Mouse (Mus musculus) limb, embryonic 13.5 days (tissue): ENCODE measurements around the gene Fam184a. TPM values are rescaled to one million over a fixed set of nuclear protein-coding genes. Genes with fewer than 3 reads are reported as not detected.
A peak's percentile ranks its signal among the peaks of the same experiment; 100 is the strongest.
"Not testable (repeated sequence)": the region's sequence is repeated elsewhere in the genome, so short reads cannot be mapped to it uniquely, and the experiment has no call there.

Source experiments
- ATAC-seq: fragments of 200-750 bp; cut with Nextera tagmentation; 2 replicates; pipeline ENCODE4 v1.8.0; 2017; ENCODE audit warnings: low read depth, moderate number of reproducible peaks, moderate TSS enrichment; ENCODE audit not compliant: low FRiP score
- H3K27ac ChIP-seq: fragments of 300-500 bp; sonication (generic); 2 replicates; pipeline ENCODE4 v1.5.1; 2015; ENCODE audit warnings: inconsistent platforms, mild to moderate bottlenecking, moderate library complexity
- H3K27me3 ChIP-seq: fragments of 300-500 bp; sonication (generic); 2 replicates; pipeline ENCODE4 v1.6.1; 2015; ENCODE audit warnings: mild to moderate bottlenecking, inconsistent platforms
- H3K36me3 ChIP-seq: fragments of 300-500 bp; sonication (generic); 2 replicates; pipeline ENCODE4 v1.6.1; 2015; ENCODE audit warnings: inconsistent platforms, mild to moderate bottlenecking, moderate library complexity
- H3K4me1 ChIP-seq: fragments of 300-500 bp; sonication (generic); 2 replicates; pipeline ENCODE4 v1.6.1; 2015; ENCODE audit warnings: inconsistent platforms
- H3K4me2 ChIP-seq: fragments of 300-500 bp; sonication (generic); replicated peaks from 2 replicates; pipeline ENCODE4 v1.6.1; 2015; ENCODE audit warnings: inconsistent platforms, mild to moderate bottlenecking, moderate library complexity
- H3K4me3 ChIP-seq: fragments of 300-500 bp; sonication (generic); 2 replicates; pipeline ENCODE4 v1.5.1; 2015; ENCODE audit warnings: moderate library complexity, mild to moderate bottlenecking, inconsistent platforms
- H3K9ac ChIP-seq: fragments of 300-500 bp; sonication (generic); 2 replicates; pipeline ENCODE4 v1.6.1; 2015; ENCODE audit warnings: mild to moderate bottlenecking, inconsistent platforms
- H3K9me3 ChIP-seq: fragments of 300-500 bp; sonication (generic); 2 replicates; pipeline ENCODE4 v1.6.1; 2016; ENCODE audit warnings: inconsistent platforms
- WGBS: fragments of 180-500 bp; shearing (Covaris S2); methylation state at CpG from one replicate; pipeline ENCODE4 v1.1.7; 2015; 5-methylcytosine and 5-hydroxymethylcytosine counted together
- polyA plus RNA-seq: library from polyadenylated mRNA; unstranded; fragments of >200 nt; fragmentation: Nextera tagmentation; extraction: Ambion mirVana; gene quantifications from 2 replicates; pipeline ENCODE4 v1.2.1, GENCODE M21; 2015

Fam184a gene
- polyA plus RNA-seq, 1 experiment from 2014 or later: 6.9 TPM

DNA sequence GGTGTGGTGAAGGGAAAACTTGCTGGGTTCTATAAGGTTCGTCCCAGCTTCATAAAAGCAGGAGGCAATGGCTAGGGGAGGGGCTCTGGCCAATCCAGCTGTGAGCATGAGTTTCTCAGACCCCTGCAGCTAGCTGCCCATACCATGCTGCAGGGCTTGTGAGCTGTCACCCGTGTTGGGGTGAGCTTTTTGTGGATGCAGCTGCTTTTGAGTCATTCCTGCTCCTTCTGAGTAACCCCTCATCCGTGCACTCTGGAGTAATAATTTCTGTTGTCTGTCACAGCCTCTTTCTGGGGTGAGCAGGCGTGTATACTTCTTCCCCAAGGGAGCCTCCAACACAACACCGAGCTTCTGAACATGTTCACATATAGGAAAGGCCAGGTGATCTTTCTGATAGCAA lies 63.0 kb downstream of the Fam184a start:
- Histone ChIP-seq H3K9me3 (no peaks in the 10 kb centered on the region), H3K36me3 (peaks cover 7% of the 10 kb centered on the region; the same call in 1 of the 2 replicates), H3K4me2 (no peak overlapping the region), H3K9ac (no peak overlapping the region), H3K4me1 (no peaks in the 10 kb centered on the region), H3K27me3 (no peaks in the 10 kb centered on the region), H3K4me3 (no peak overlapping the region), H3K27ac (no peak overlapping the region)
- no peak for ATAC-seq
- 54% methylated on average over 5 of the region's 5 CpGs for WGBS

DNA sequence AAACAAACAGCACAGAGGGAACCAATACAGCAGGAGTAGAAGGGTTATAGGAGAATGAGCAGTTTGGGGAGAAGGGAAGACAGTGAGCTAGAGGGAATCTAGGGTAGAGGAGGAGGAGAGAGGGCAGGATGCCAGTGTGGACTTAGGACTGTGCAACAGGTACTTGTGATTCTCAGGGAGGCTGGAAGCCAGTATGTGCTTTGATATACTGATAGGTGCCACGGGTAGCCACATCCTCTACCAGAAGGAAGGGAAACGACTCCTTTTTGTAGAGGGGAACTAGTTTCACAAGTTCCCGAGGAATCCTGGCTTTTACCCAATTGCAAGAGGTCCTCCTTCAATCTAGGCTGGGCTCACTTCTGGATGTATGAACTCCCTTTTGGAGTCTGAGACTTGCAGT lies 65.1 kb downstream of the Fam184a start:
- Histone ChIP-seq H3K4me3 (no peak overlapping the region), H3K9ac (no peak overlapping the region), H3K27me3 (no peaks in the 10 kb centered on the region), H3K4me1 (no peaks in the 10 kb centered on the region), H3K4me2 (no peak overlapping the region), H3K36me3 (peaks cover 7% of the 10 kb centered on the region; the same call in 1 of the 2 replicates), H3K9me3 (no peaks in the 10 kb centered on the region), H3K27ac (no peak overlapping the region)
- 63% methylated on average over 3 of the region's 3 CpGs for WGBS
- ATAC-seq: no peak

DNA sequence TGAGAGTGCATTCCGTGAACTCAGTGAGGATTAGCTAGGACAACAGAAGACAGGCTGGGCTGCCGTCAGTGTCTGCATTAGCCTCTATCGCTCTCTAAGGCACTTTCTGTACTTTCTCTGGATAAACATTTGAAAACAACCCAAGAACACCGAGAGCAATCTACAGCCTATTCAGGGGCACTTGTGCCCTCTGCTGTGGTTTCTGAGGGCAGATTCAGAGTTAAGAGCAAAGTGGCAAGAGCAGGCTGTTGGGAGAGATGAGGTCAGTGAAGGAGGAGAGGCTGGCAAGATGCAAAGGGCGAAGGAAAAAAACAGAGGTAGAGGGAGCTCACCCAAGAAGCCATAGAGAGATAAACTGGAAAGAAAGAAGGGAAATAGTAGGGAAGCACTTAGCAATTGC lies 67.7 kb downstream of the Fam184a start:
- no peaks in the 10 kb centered on the region for H3K27me3 ChIP-seq

DNA sequence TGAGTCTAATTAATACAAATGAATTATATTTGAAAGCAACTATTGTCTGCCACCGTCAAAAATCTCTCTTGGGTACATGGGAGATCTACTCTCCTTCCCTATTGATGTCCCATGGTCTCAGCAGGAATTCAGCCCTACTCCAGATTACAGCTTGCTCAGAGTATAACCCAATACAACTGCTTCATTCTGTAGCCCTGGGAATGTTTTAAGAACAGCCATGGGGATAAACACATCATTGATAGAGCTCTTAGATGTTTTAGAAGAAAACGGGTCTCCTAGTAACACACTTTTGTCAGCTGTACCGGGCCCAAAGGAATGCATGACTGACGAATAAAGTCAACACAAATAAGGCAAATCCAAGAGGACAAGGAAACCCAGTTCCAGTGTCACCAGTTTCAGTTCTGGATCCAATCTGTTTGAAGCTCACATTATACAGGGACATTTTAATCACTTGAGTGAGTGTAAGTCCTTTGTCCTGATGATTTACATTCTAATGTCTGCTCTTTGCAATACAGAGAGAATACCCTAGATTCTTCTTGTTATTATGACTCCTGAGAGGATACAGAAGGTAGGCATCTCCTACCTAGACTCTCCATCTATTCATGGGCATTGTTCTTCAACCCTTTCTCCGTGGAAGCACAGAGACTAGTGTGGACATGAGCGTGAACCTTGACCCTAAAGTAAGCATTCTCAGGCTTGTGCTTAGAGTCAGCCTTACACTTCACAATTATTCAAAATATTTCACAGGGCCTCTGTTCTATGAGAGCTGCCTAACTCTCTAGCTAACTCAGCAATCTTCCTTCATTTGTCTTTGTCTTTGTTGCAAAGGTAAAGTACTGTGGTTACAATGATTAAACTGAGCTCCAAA lies 71.0 kb downstream of the Fam184a start:
- 82% methylated on average over 6 of the region's 6 CpGs for WGBS
- H3K9me3 ChIP-seq: no peaks in the 10 kb centered on the region
- ATAC-seq: no peak

More for the DNA sequence above, 67.7 kb downstream of the Fam184a start:
- no peak overlapping the region for H3K4me2 ChIP-seq
- 80% methylated on average over 5 of the region's 5 CpGs for WGBS
- H3K4me1 ChIP-seq: no peaks in the 10 kb centered on the region
- no peak for ATAC-seq
- H3K9ac ChIP-seq: no peak overlapping the region
- no peak overlapping the region for H3K27ac ChIP-seq
- no peaks in the 10 kb centered on the region for H3K9me3 ChIP-seq
- no peak overlapping the region for H3K4me3 ChIP-seq
- peaks cover 7% of the 10 kb centered on the region; the same call in 1 of the 2 replicates for H3K36me3 ChIP-seq

DNA sequence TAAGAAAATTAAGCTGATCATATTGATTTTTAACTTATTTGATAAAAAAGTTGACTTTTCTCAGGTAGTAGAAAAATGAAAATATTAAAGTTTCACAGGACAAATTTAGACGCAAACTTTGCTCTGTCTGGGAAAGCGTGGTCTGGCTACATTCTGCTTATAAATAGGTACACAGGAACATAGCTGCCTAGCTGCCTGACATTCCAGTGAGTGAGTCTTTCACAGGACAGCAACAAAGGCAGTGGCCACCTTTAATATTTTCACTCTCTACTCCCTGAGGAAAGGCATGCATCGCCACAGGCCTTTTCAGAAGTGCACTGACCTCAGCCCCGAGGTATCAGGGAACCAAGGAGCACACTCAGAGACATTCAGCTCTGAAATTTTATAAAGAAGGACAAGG lies 89.1 kb downstream of the Fam184a start:
- 0 out of 2 replicates have a peak, but pooled peaks cover 4% of the 10 kb centered on the region for H3K4me1 ChIP-seq
- H3K9me3 ChIP-seq: no peaks in the 10 kb centered on the region
- H3K27me3 ChIP-seq: no peaks in the 10 kb centered on the region
- no peak for ATAC-seq
- H3K9ac ChIP-seq: no peak overlapping the region
- 83% methylated on average over 4 of the region's 4 CpGs for WGBS
- H3K4me2 ChIP-seq: no peak overlapping the region
- H3K27ac ChIP-seq: no peak overlapping the region
- H3K36me3 ChIP-seq: peaks cover 3% of the 10 kb centered on the region; the same call in 1 of the 2 replicates
- no peak overlapping the region for H3K4me3 ChIP-seq

More for the DNA sequence above, 71.0 kb downstream of the Fam184a start:
- Histone ChIP-seq H3K36me3 (peaks cover 5% of the 10 kb centered on the region; the same call in 1 of the 2 replicates), H3K4me3 (no peak overlapping the region), H3K27ac (no peak overlapping the region), H3K27me3 (no peaks in the 10 kb centered on the region), H3K9ac (no peak overlapping the region), H3K4me1 (peaks cover 3% of the 10 kb centered on the region; the same call in 1 of the 2 replicates), H3K4me2 (no peak overlapping the region)

DNA sequence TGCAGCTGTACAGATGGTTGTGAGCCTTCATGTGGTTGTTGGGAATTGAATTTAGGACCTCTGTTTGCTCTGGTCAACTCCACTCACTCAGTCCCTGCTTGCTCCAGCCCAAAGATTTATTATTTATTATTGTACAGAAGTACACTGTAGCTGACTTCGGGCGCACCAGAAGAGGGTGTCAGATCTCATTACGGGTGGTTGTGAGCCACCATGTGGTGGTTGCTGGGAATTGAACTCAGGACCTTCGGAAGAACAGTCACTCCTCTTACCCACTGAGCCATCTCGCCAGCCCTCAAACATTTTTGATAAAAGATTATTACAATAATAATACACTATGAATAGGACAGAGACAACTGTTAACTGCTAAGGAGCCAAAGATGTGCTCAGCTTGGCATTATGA lies 96.7 kb downstream of the Fam184a start:
- H3K36me3 ChIP-seq, H3K27me3 ChIP-seq, H3K4me2 ChIP-seq, H3K4me1 ChIP-seq, ATAC-seq, H3K9ac ChIP-seq, H3K27ac ChIP-seq, H3K4me3 ChIP-seq, H3K9me3 ChIP-seq: not testable (repeated sequence)
- 78% methylated on average over 5 of the region's 5 CpGs for WGBS

DNA sequence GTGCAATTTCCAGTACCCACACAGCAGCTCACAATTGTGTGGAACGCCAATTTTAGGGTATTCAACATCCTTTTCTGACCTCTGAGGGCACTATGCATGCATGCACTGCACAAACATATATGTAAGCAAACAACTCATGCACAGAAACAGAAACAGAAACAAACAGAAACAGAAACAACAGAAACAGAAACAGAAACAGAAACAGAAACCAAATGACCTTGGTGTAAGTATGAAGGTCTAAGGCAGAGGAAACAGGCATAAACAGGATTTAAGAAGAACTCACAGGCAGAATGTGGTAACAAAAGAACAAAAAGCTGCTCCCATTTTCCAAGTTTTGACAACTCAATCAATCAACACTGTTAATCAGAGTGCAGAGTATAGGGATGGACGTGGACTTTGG lies 100.2 kb downstream of the Fam184a start:
- ATAC-seq: no peak
- 82% methylated on average over 2 of the region's 2 CpGs for WGBS
- H3K27me3 ChIP-seq: no peaks in the 10 kb centered on the region

DNA sequence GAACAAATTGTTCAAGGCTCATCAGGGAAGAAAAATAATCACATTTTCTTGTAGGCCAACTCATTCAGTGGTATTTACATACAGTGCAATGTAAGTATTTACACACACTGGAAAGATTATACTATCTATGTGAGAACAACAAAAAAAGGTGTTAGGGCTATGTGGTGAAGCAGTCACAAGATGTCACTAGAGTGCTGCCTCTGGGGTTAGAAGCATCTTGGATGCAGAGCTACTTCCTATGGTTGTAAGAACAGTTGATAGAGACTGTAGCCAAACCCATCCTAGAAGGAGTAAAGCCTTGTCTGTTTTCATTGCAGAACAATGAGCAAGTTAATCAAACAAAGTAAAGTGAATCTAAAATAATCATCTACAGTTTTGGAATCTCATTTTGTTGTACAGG lies 109.4 kb downstream of the Fam184a start:
- no peaks in the 10 kb centered on the region for H3K27me3 ChIP-seq
- H3K36me3 ChIP-seq: no peaks in the 10 kb centered on the region
- H3K27ac ChIP-seq: no peak overlapping the region
- no peaks in the 10 kb centered on the region for H3K9me3 ChIP-seq
- no peak overlapping the region for H3K4me2 ChIP-seq
- ATAC-seq: no peak
- no peak overlapping the region for H3K4me3 ChIP-seq
- no peaks in the 10 kb centered on the region for H3K4me1 ChIP-seq
- H3K9ac ChIP-seq: no peak overlapping the region

More for the DNA sequence above, 100.2 kb downstream of the Fam184a start:
- H3K36me3 ChIP-seq: peaks cover 5% of the 10 kb centered on the region; the same call in 1 of the 2 replicates
- H3K4me3 ChIP-seq: no peak overlapping the region
- no peaks in the 10 kb centered on the region for H3K9me3 ChIP-seq
- H3K9ac ChIP-seq: no peak overlapping the region
- H3K27ac ChIP-seq: no peak overlapping the region
- peaks cover 6% of the 10 kb centered on the region for H3K4me1 ChIP-seq
- H3K4me2 ChIP-seq: no peak overlapping the region

DNA sequence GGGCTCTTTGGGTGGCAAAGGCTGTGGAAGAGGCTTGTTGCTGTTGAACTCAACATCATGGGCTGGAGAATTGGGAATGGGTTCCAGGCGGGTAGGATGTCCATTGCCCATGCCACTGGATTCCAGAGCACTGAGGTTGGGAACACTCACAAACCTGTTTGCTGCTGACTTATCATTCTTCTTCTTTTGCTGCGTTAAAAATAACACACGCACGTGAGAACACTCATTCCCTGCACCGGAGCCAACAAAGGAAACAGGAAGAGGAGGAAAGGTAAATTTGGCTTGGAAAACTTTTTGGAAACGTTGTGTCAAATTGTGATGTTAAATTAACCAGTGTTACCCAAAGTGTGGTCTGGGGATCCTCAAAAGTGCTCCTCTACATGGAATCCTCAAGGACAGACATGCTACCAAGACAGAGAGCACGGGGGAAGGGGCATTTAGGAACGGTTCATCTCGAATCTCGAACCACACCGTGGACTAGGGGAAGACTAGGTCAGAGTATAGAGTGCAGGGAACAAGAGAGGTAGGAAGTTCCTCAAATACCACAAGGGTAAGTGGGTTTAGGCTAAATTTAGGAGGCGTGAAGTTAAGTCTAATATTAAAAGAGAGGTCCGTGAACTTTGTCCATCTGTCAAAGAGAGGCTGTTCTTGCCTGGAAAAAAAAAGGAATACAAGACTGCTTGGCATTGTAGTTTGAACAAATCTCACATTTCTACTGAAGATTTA lies 115.5 kb downstream of the Fam184a start:
- H3K27ac ChIP-seq: no peak overlapping the region
- no peak overlapping the region for H3K4me3 ChIP-seq
- H3K4me2 ChIP-seq: no peak overlapping the region
- 78% methylated on average over 13 of the region's 13 CpGs for WGBS
- H3K4me1 ChIP-seq: no peaks in the 10 kb centered on the region
- H3K9me3 ChIP-seq: no peaks in the 10 kb centered on the region
- no peaks in the 10 kb centered on the region for H3K27me3 ChIP-seq
- no peaks in the 10 kb centered on the region for H3K36me3 ChIP-seq
- ATAC-seq: no peak
- H3K9ac ChIP-seq: no peak overlapping the region

DNA sequence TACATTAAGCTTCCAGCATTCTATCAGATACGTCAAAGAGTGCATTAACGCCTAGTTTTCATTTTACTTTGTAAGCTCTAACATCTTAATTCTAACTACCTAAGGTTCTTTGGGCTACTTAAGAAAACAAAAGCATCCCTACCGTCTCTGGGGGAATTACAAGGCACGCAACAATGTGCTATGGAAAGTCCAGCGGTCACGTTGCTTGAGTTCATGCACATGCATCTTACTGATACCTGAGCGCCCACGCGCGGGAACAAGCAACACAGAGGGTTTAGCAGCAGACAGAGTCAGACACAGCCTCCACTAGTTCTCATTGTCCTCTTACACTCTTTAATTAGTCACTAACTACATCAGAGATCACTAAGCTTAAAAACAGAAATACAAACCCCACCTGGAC lies 116.8 kb downstream of the Fam184a start:
- Histone ChIP-seq H3K27me3 (no peaks in the 10 kb centered on the region), H3K27ac (no peak overlapping the region), H3K4me1 (no peaks in the 10 kb centered on the region), H3K4me3 (no peak overlapping the region), H3K9me3 (no peaks in the 10 kb centered on the region), H3K36me3 (no peaks in the 10 kb centered on the region), H3K4me2 (no peak overlapping the region), H3K9ac (no peak overlapping the region)
- WGBS: 84% methylated on average over 10 of the region's 10 CpGs
- ATAC-seq: no peak

DNA sequence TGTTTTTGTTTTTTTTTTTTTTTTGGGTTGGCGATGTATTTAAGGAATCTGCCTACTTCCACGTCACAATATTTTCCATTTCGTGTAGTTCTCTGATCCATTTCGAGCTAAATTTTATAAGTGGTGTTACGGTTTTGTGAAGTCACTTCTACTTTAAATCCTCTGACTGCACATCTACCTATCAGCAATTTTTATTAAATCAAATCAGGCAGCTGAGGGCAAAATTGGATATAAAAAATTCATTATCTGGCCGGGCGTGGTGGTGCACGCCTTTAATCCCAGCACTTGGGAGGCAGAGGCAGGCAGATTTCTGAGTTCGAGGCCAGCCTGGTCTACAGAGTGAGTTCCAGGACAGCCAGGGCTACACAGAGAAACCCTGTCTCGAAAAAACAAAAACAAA lies 120.6 kb downstream of the Fam184a start, which contains the start of gene Mcm9:
Gene Mcm9, minus strand, starts transcription at position 101 of the 400 bp plus-strand sequence.
- ATAC-seq, H3K9me3 ChIP-seq, H3K27me3 ChIP-seq, H3K36me3 ChIP-seq: not testable (repeated sequence)
- Histone ChIP-seq H3K9ac (peak within 1 kb of the TSS; percentile 79), H3K4me3 (peak within 1 kb of the TSS; percentile 70), H3K27ac (peak within 1 kb of the TSS; percentile 94), H3K4me2 (peak within 1 kb of the TSS; percentile 59), H3K4me1 (peaks cover 12% of the 10 kb centered on the region)
- 57% methylated on average over 10 of the region's 10 CpGs for WGBS

DNA sequence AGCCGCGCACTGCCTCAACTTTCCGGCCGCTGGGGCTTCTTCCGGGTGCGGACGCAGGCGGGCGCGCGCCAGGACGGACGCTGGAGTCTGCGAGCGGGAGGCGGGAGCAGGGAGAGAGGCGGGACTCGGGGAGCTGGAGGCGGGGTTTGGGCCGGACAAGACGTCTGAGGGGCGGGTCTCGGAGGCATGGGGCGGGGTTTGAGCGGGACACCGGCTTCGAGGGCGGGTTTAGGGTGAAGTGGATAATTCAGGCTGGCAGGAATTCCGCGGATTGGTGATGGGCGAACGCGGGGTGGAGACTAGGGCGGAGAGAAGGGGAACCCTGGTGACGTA lies 121.0 kb downstream of the Fam184a start:
- 1% methylated on average over 35 of the region's 35 CpGs for WGBS
- ATAC-seq: peak; percentile 94
- Histone ChIP-seq H3K36me3 (peaks cover 3% of the 10 kb centered on the region; the same call in 1 of the 2 replicates), H3K9me3 (no peaks in the 10 kb centered on the region), H3K27ac (peak overlapping the region; percentile 94), H3K4me1 (peaks cover 12% of the 10 kb centered on the region), H3K4me3 (peak overlapping the region; percentile 70), H3K9ac (peak overlapping the region; percentile 79), H3K4me2 (peak overlapping the region; percentile 59), H3K27me3 (no peaks in the 10 kb centered on the region)
